Mouse (Mus musculus): ENCODE measurements around the gene Pkd1l1. TPM values are rescaled to one million over a fixed set of nuclear protein-coding genes. Genes with fewer than 3 reads are reported as not detected.

Gene Pkd1l1
- polyA plus RNA-seq, 1 experiment: 0.53 TPM

GRCm38 (mm10) chr11:8828836-8829526, 144.1 kb downstream of the Pkd1l1 start:
- no peak overlapping the region for H3K4me3 ChIP-seq (ENCODE audit: control insufficient read depth, low read depth, low read length)

DNA sequence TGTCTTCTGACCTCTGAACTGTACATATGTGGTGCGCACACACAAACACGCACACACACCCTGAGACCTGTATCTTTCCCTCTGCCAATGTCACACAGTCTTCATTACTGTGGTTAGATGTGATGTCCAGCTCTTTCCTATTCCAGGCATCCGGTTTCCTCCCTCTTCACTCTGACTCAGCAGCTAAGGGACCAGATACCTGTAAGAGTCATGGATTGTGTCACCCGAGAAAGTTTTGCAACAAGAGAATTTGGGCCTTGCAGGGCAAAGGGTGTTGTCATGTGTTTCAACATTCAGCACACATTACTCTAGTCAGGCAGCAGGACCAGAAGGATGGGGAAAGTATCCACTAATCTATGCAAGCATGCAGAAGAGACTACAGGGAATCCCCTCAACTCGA, 146.5 kb downstream of the Pkd1l1 start:
- TF ChIP-seq POLR2A (IDR thresholded peaks at IDR 0.05; ENCODE audit: control insufficient read depth, low read depth, low read length): no peak
- TF ChIP-seq CTCF (IDR thresholded peaks at IDR 0.05; ENCODE audit: control insufficient read depth, insufficient read depth, insufficient replicate concordance, low read depth, low read length): no peak
- H3K27ac ChIP-seq (ENCODE audit: control insufficient read depth, insufficient read depth, low read depth, low read length): no peak overlapping the region
- H3K4me3 ChIP-seq (ENCODE audit: control insufficient read depth, low read depth, low read length): no peak overlapping the region
- H3K27me3 ChIP-seq (ENCODE audit: control insufficient read depth, insufficient read depth, low read length): no peaks in the 10 kb centered on the region
- H3K4me1 ChIP-seq (ENCODE audit: control insufficient read depth, insufficient read depth, low read length): no peaks in the 10 kb centered on the region
- H3K36me3 ChIP-seq (ENCODE audit: control insufficient read depth, insufficient read depth, low read length): no peaks in the 10 kb centered on the region

More at GRCm38 (mm10) chr11:8828836-8829526, 144.1 kb downstream of the Pkd1l1 start:
- no peaks in the 10 kb centered on the region for H3K4me1 ChIP-seq (ENCODE audit: control insufficient read depth, insufficient read depth, low read length)
- no peak overlapping the region for H3K27ac ChIP-seq (ENCODE audit: control insufficient read depth, insufficient read depth, low read depth, low read length)
- no peaks in the 10 kb centered on the region for H3K27me3 ChIP-seq (ENCODE audit: control insufficient read depth, insufficient read depth, low read length)
- no peaks in the 10 kb centered on the region for H3K36me3 ChIP-seq (ENCODE audit: control insufficient read depth, insufficient read depth, low read length)
- TF ChIP-seq CTCF (IDR thresholded peaks at IDR 0.05; ENCODE audit: control insufficient read depth, insufficient read depth, insufficient replicate concordance, low read depth, low read length) (no peak), POLR2A (IDR thresholded peaks at IDR 0.05; ENCODE audit: control insufficient read depth, low read depth, low read length) (no peak)

- no peak overlapping the region for H3K27ac ChIP-seq (ENCODE audit: control insufficient read depth, insufficient read depth, low read depth, low read length)
Measured at GRCm38 (mm10) chr11:8826046-8826445, 147.0 kb downstream of the Pkd1l1 start.

DNA sequence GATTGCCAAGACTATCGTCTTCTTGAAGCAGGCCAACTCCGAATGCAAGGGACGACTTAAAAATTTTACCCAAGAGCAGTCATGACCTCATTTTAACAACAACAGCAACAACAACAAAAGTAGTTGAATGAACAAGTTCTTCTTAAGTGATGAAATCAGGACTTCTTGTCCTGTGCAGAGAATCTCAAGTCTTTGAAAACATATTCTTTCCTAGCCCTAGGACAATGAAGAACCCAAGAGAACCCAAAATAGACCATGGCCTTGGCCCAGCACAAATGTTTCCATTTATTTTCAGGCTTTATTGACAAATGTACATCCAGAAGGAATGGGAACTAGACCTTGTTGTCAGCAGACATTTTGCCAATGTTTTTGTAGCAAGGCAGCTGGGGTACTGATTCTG, 147.7 kb downstream of the Pkd1l1 start:
- no peaks in the 10 kb centered on the region for H3K4me1 ChIP-seq (ENCODE audit: control insufficient read depth, insufficient read depth, low read length)
- TF ChIP-seq CTCF (IDR thresholded peaks at IDR 0.05; ENCODE audit: control insufficient read depth, insufficient read depth, insufficient replicate concordance, low read depth, low read length): no peak
- TF ChIP-seq POLR2A (IDR thresholded peaks at IDR 0.05; ENCODE audit: control insufficient read depth, low read depth, low read length): no peak
- no peaks in the 10 kb centered on the region for H3K36me3 ChIP-seq (ENCODE audit: control insufficient read depth, insufficient read depth, low read length)
- no peaks in the 10 kb centered on the region for H3K27me3 ChIP-seq (ENCODE audit: control insufficient read depth, insufficient read depth, low read length)
- no peak overlapping the region for H3K27ac ChIP-seq (ENCODE audit: control insufficient read depth, insufficient read depth, low read depth, low read length)
- no peak overlapping the region for H3K4me3 ChIP-seq (ENCODE audit: control insufficient read depth, low read depth, low read length)

More at GRCm38 (mm10) chr11:8826046-8826445, 147.0 kb downstream of the Pkd1l1 start:
- no peaks in the 10 kb centered on the region for H3K27me3 ChIP-seq (ENCODE audit: control insufficient read depth, insufficient read depth, low read length)
- no peaks in the 10 kb centered on the region for H3K4me1 ChIP-seq (ENCODE audit: control insufficient read depth, insufficient read depth, low read length)
- H3K36me3 ChIP-seq (ENCODE audit: control insufficient read depth, insufficient read depth, low read length): no peaks in the 10 kb centered on the region
- no peak for TF ChIP-seq CTCF (IDR thresholded peaks at IDR 0.05; ENCODE audit: control insufficient read depth, insufficient read depth, insufficient replicate concordance, low read depth, low read length)
- no peak for TF ChIP-seq POLR2A (IDR thresholded peaks at IDR 0.05; ENCODE audit: control insufficient read depth, low read depth, low read length)
- no peak overlapping the region for H3K4me3 ChIP-seq (ENCODE audit: control insufficient read depth, low read depth, low read length)

- Histone ChIP-seq H3K36me3 (ENCODE audit: control insufficient read depth, insufficient read depth, low read length) (no peaks in the 10 kb centered on the region), H3K27me3 (ENCODE audit: control insufficient read depth, insufficient read depth, low read length) (no peaks in the 10 kb centered on the region), H3K4me1 (ENCODE audit: control insufficient read depth, insufficient read depth, low read length) (no peaks in the 10 kb centered on the region), H3K4me3 (ENCODE audit: control insufficient read depth, low read depth, low read length) (no peak overlapping the region), H3K27ac (ENCODE audit: control insufficient read depth, insufficient read depth, low read depth, low read length) (no peak overlapping the region)
- TF ChIP-seq CTCF (IDR thresholded peaks at IDR 0.05; ENCODE audit: control insufficient read depth, insufficient read depth, insufficient replicate concordance, low read depth, low read length) (no peak), POLR2A (IDR thresholded peaks at IDR 0.05; ENCODE audit: control insufficient read depth, low read depth, low read length) (no peak)
Measured at GRCm38 (mm10) chr11:8821403-8821802, 151.7 kb downstream of the Pkd1l1 start.

DNA sequence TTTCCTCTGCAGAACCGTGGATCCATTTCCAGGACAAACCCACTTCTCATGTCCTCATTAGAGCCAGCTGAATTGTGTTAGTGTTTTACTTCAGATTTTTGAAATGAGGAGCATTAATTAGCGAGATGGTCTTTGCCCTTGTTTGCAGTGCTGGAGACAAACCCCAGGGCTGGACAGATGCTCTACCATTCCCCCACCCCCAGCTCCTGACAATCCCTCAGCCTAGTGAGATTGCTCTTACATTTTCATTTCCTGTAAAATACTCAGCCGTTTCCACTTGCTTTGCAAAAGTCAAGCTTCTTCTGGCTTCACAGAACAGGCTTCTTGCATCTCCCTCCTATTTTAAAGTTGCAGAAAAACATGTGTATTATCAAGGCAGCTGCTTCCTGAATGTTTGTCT, 155.7 kb downstream of the Pkd1l1 start:
- TF ChIP-seq CTCF (IDR thresholded peaks at IDR 0.05; ENCODE audit: control insufficient read depth, insufficient read depth, insufficient replicate concordance, low read depth, low read length): no peak
- TF ChIP-seq POLR2A (IDR thresholded peaks at IDR 0.05; ENCODE audit: control insufficient read depth, low read depth, low read length): no peak
- H3K4me3 ChIP-seq (ENCODE audit: control insufficient read depth, low read depth, low read length): no peak overlapping the region
- H3K27me3 ChIP-seq (ENCODE audit: control insufficient read depth, insufficient read depth, low read length): no peaks in the 10 kb centered on the region
- no peaks in the 10 kb centered on the region for H3K36me3 ChIP-seq (ENCODE audit: control insufficient read depth, insufficient read depth, low read length)
- H3K4me1 ChIP-seq (ENCODE audit: control insufficient read depth, insufficient read depth, low read length): no peaks in the 10 kb centered on the region
- H3K27ac ChIP-seq (ENCODE audit: control insufficient read depth, insufficient read depth, low read depth, low read length): no peak overlapping the region

DNA sequence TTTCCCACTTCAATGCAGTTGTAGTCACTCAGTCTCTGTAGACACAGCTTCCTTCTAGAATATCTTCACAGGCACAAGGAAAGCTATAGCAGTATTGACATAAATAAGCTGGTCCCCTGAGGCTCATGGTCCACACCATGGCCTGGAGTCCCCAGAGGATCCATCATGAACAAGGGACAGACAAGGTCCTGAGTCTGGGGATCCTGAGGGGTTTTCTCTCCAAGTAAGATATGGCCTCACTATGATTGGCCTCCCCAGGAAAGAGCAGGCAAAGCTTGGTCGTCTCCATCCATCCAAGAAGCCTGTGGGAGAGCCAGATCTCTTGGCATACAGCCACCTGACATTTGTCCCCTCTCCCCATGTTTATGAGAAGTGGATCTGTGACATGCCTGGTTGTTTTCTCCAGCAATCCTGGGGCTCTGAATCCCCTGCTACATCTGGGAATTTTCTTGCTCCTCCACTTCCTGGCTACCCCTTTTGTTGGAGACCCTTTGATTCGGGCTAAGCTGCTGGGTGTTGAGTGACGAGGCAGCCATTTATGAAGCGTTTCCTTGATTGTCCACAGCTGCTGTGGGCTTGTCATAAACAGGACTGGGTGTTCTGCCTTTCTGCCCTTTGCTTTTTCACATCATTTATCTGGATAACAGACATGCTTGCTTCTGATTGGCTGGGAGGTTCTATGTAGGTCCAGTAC, 158.8 kb downstream of the Pkd1l1 start:
- H3K4me3 ChIP-seq (ENCODE audit: control insufficient read depth, low read depth, low read length): no peak overlapping the region
- H3K27me3 ChIP-seq (ENCODE audit: control insufficient read depth, insufficient read depth, low read length): no peaks in the 10 kb centered on the region
- H3K4me1 ChIP-seq (ENCODE audit: control insufficient read depth, insufficient read depth, low read length): no peaks in the 10 kb centered on the region
- no peaks in the 10 kb centered on the region for H3K36me3 ChIP-seq (ENCODE audit: control insufficient read depth, insufficient read depth, low read length)
- TF ChIP-seq POLR2A (IDR thresholded peaks at IDR 0.05; ENCODE audit: control insufficient read depth, low read depth, low read length) (no peak), CTCF (IDR thresholded peaks at IDR 0.05; ENCODE audit: control insufficient read depth, insufficient read depth, insufficient replicate concordance, low read depth, low read length) (no peak)
- no peak overlapping the region for H3K27ac ChIP-seq (ENCODE audit: control insufficient read depth, insufficient read depth, low read depth, low read length)

Data from testis, adult 2 months (tissue).